Mouse (Mus musculus) 3T3-L1 (cell line): Measurements from ENCODE around the gene Stat5a.

ENCODE experiments used
- DNase-seq: peaks from one replicate; pipeline ENCODE4 v3.0.0-alpha.2; 2015; ENCODE audit warnings: low read depth, low spot score

Gene Stat5a

DNA sequence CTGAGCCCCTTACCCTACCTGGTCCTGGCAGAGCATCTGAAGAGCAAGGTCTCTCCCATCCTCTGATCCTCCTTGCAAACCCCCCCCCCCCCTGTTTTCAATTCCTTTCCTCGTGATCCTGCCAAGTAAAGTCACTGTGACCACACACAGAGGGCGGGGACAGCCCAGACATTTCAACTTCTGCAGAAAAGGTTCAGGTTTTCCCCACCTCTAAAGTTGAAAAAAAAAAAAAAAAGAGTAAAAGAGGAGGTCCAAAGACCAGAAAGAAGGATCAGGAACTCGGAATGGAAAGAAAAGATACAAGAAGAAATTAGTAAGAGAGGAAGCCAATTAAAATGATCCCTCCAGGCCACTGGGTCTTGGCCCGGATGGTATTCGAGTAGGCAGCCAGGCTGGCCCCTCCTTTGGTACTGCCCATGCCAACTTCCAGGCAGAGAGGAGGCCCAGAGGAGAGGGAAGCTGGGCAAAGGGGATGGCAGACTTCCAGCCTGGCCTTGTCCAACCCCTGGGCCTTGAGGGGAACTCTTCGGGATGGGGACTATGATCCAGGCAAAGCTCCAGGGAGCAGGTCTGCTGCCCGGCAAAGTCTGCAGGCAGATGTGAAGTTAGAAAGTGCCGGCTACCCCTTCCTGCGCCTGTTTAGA lies at the start of gene Stat5a:
Gene Stat5a, plus strand, starts transcription at position 417 of the 644 bp plus-strand sequence.
- peak; percentile 77 for DNase-seq

- no peak for DNase-seq
Measured at GRCm38 (mm10) chr11:100810516-100810915, 48.6 kb upstream of the Stat5a start.

DNA sequence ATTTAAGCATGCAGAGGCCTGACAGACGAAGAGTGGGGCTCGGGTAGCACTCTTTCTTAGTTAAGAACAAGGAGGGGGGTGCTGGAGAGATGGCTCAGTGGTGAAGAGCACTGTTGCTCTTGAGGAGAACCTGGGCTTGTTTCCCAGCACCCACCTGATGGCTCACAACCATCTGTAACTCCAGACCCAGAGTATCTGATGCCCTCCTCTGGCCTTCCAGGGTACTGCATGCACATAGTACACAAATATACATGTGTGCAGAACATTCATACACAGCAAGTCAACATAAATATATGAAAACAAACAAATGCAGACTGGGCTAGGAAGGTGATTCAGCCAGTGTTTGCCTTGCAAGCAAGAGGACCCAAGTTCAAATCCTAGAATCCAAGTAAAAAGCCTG lies 48.0 kb upstream of the Stat5a start:
- DNase-seq: no peak

DNA sequence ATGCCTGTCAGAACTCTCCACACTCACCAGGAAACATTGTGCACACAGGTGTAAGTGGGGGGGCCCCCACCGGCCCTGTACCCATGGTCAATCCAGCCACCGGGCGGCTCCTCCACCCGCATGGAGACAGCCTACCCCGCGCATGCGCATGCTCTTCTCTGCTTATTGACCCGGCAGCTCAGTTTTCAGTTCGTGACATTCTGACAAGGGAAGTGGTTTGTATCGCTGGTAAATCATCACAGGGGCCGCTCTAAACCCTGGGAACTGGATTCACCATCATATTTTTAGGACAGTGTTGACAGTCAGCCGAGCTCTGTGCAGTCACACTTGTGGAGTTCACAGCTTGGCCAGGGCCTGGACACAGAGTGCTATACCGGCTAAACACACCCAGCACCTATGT lies 44.7 kb upstream of the Stat5a start:
- DNase-seq: no peak

- DNase-seq: no peak
Measured at GRCm38 (mm10) chr11:100816342-100816741, 42.8 kb upstream of the Stat5a start.

GRCm38 (mm10) chr11:100816801-100817200 lies 42.4 kb upstream of the Stat5a start:
- no peak for DNase-seq

- no peak for DNase-seq
Measured at GRCm38 (mm10) chr11:100817311-100817710, 41.8 kb upstream of the Stat5a start.

- no peak for DNase-seq
Measured at GRCm38 (mm10) chr11:100818359-100819012, 40.7 kb upstream of the Stat5a start.

GRCm38 (mm10) chr11:100819048-100819447 lies 40.1 kb upstream of the Stat5a start:
- DNase-seq: no peak

DNA sequence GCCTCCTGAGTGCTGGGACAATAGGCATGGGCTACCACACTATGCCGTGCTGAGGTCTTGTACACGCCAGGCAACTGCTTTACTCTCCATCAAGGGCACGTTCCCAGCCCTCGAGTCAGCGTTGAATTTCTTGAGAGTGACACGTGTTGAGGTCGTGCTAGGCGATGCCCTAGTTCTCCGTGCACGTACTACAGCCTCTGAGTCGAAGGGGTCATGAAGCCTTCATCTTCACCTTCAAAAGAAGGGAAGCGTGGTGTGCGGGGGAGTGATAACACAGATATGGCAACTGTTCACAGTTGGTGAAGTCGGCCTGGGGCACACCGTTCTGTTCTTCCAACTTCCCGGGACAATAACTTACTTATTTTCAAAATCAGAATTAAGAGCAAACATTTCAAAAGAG lies 39.5 kb upstream of the Stat5a start:
- no peak for DNase-seq

- no peak for DNase-seq
Measured at GRCm38 (mm10) chr11:100820047-100820446, 39.1 kb upstream of the Stat5a start.

- no peak for DNase-seq
Measured at GRCm38 (mm10) chr11:100821605-100822220, 37.4 kb upstream of the Stat5a start.

- DNase-seq: no peak
Measured at GRCm38 (mm10) chr11:100822365-100822764, 36.8 kb upstream of the Stat5a start.

DNA sequence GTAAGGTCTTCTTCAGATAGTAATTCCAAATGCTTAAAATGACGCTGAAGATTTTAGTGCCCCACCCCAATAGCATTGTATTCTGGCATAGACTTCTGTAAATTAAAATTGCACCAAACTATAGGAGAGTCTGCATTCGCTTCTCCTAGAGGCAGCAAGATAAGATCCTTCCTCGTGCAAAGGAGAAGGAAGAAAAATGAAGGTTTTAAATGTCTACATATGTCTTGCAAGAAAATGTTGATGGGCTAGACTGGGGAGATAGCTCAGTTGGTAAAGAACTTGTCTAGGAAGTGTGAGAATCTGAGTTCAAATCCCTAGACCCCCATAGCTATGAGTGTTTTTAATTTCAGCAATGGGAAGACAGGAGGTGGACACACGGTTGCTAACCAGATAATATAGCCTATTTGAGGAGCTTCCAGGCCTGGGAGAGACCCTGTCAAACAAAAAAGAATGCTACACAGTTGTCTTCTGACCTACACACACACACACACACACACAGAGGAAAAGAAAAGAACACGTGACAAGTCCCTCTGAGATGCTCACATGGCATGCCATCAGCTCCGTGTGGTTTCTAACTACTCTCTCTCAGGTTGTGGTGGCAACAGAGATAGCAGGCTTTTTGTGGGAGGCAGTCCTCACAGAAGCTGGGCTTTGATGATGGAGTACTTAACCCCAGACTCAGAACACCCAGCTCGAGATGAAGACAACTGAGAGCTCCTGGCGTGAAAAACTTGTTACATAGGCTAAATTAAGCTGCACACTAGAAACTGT lies 35.4 kb upstream of the Stat5a start:
- no peak for DNase-seq

- no peak for DNase-seq
Measured at GRCm38 (mm10) chr11:100824496-100824895, 34.7 kb upstream of the Stat5a start.

DNA sequence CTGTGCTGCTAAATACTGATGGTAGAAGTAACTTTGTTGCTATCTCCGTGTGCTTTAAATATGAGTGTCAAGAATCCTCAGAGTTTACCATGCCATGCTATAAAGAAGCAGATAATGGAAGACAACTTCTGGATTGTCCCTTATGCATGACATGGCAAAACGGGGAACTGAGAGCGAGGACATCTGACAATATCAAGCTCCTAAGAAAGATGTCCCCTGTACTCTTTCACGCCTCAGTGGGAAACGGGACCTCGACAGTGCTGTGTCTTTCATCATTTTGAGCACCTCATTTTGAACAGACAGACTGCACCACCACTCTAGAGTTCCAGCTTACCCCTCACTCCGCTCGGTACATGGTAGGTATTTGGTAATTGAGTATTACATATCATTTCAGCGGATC lies 33.7 kb upstream of the Stat5a start:
- DNase-seq: no peak

GRCm38 (mm10) chr11:100826161-100826866 lies 32.8 kb upstream of the Stat5a start:
- DNase-seq: no peak

DNA sequence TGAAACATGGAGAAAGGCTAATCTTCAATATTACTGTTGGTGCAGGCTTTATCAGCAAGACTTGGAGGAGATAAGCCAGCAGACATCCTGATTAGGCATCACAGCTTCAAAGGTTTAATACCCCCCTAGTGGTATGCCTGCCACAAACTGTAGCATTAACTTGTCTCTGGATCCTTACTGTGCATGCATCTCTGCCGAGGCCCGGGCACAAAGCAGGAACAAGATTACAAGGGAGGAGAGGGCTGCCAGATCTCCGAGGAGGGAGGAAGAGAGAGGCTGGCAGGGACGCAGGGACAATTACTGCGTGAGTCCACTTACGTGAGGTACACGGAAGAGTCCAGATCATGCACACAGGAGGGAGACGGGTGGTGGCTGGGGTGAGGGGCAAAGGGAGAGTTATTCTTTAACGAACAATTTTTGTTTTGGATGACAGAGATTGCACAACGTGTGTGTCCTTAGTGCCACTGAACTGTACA lies 30.4 kb upstream of the Stat5a start:
- DNase-seq: no peak

DNA sequence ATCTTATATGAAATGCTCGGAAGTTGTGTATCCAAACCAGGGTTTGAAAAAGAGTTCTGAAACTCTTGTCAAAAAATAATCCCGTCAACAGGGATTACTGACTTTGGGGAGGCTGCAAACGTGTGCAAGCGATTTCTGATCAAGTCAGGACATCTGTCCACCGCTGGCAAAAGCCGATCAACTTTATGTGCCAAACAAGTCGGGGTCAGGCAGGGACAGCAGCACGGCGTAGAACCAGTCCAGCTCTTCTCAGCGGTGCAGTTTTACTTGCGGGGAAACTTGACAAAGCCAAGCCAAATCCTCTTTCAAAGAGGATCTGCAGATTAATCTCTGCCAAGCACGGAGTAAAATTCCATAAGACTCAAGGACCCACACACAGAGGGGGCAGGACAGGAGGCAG lies 29.5 kb upstream of the Stat5a start:
- no peak for DNase-seq

GRCm38 (mm10) chr11:100831396-100831795 lies 27.8 kb upstream of the Stat5a start:
- no peak for DNase-seq

DNA sequence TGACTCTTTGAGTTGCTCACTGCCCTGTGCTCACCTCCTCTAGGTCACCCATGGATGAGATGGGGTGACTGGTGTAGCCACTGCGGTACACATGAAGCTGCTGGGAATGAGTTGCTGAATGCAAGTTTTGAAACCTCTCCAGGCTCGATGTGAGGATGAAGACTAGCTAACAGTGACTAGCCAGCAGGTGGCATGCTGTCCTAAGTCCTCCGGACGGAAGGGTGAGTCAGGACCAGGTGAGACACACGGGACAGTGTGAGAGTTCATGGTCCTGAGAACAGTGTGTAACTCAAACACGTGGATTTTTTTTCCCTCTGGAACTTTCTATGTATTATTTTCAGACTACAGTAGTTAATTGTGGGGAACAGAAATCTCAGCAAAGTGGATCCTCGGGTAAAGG lies 25.7 kb upstream of the Stat5a start:
- peak; percentile 34 for DNase-seq
